In genomic region chr10:78159252-78159878, GRCm38 (mm10) we compare ENCODE assay signal across 8 mouse cellular contexts. TPM values are rescaled to one million over a fixed set of nuclear protein-coding genes. Genes with fewer than 3 reads are reported as not detected.
DNase-seq lines count a peak whose midpoint lies in the region; ATAC-seq and TF ChIP-seq lines count a peak whose summit lies in the region.

No protein-coding gene starts in this region.

- no peaks in the 10 kb centered on the region for H3K9me3 ChIP-seq in heart, embryonic 14.5 days (ENCODE audit: control insufficient read depth, low read length)
- no peaks in the 10 kb centered on the region for H3K9me3 ChIP-seq in kidney, embryonic 16.5 days (ENCODE audit: low read length)
- no peaks in the 10 kb centered on the region for H3K9me3 ChIP-seq in neural tube, embryonic 14.5 days (ENCODE audit: control insufficient read depth, low read length)

- TF ChIP-seq POLR2A in cortical plate, adult 2 months (IDR thresholded peaks at IDR 0.05; ENCODE audit: extremely low read depth, insufficient read depth, low read length): 0 out of 2 replicates have a peak, but pooled peaks have one; percentile 37
- no peak for TF ChIP-seq POLR2A in lung, adult 2 months (IDR thresholded peaks at IDR 0.05; ENCODE audit: borderline replicate concordance, extremely low read depth, low read depth, low read length)

- no peak overlapping the region for H3K27ac ChIP-seq in cortical plate, adult 2 months (ENCODE audit: insufficient read depth, low read length)
- no peak overlapping the region for H3K27ac ChIP-seq in heart, embryonic 14.5 days (replicated peaks in 1 of 2; ENCODE audit: control insufficient read depth in 1 of 2, insufficient read depth in 1 of 2, low read depth in 2 of 2, low read length in 2 of 2)
- no peak overlapping the region for H3K27ac ChIP-seq in kidney, embryonic 16.5 days (ENCODE audit: low read length)
- H3K27ac ChIP-seq in neural tube, embryonic 14.5 days (ENCODE audit: low read depth, low read length): no peak overlapping the region

- no peak for ATAC-seq in heart, embryonic 14.5 days (ENCODE audit: insufficient number of reproducible peaks, insufficient read depth, low FRiP score, low read depth)
- ATAC-seq in kidney, embryonic 16.5 days (ENCODE audit: low FRiP score, low TSS enrichment): peak; percentile 17; the same call in 1 of the 2 replicates
- 0 out of 2 replicates have a peak, but pooled peaks have one; percentile 25 for ATAC-seq in neural tube, embryonic 14.5 days (ENCODE audit: low read depth)

- H3K27me3 ChIP-seq in heart, embryonic 14.5 days (ENCODE audit: control insufficient read depth, insufficient read depth, low read length): no peaks in the 10 kb centered on the region
- no peaks in the 10 kb centered on the region for H3K27me3 ChIP-seq in kidney, embryonic 16.5 days (ENCODE audit: insufficient read depth, low read length)
- no peaks in the 10 kb centered on the region for H3K27me3 ChIP-seq in neural tube, embryonic 14.5 days (ENCODE audit: control insufficient read depth, insufficient read depth, low read length)

- no peak overlapping the region for H3K4me3 ChIP-seq in cortical plate, adult 2 months (ENCODE audit: insufficient read depth, low read length)
- H3K4me3 ChIP-seq in heart, embryonic 14.5 days (ENCODE audit: control insufficient read depth in 1 of 2, insufficient read depth in 1 of 2, low read depth in 1 of 2, low read length in 2 of 2): 0 out of 4 replicates have a peak overlapping the region, but pooled peaks of 1 of the 2 experiments have one; percentile 20
- peak overlapping the region; percentile 27; the same call in 1 of the 2 replicates for H3K4me3 ChIP-seq in kidney, embryonic 16.5 days (ENCODE audit: low read length)
- H3K4me3 ChIP-seq in lung, adult 2 months (replicated peaks; ENCODE audit: extremely low read depth, low read depth, low read length): peak overlapping the region; percentile 25
- no peak overlapping the region for H3K4me3 ChIP-seq in neural tube, embryonic 14.5 days (ENCODE audit: low read depth, low read length)

- H3K36me3 ChIP-seq in heart, embryonic 14.5 days (ENCODE audit: control insufficient read depth, insufficient read depth, low read length): peaks cover 33% of the 10 kb centered on the region
- H3K36me3 ChIP-seq in kidney, embryonic 16.5 days (ENCODE audit: insufficient read depth, low read length): peaks cover 18% of the 10 kb centered on the region
- peaks cover 21% of the 10 kb centered on the region for H3K36me3 ChIP-seq in neural tube, embryonic 14.5 days (ENCODE audit: control insufficient read depth, insufficient read depth, low read length)

- whole genome bisulfite sequencing in heart, embryonic 14.5 days: 16% methylated on average over 17 of the region's 17 CpGs
- WGBS in kidney, embryonic 16.5 days: 11% methylated on average over 17 of the region's 17 CpGs
- WGBS in lung, adult 2 months: 13% methylated on average over 17 of the region's 17 CpGs
- 14% methylated on average over 17 of the region's 17 CpGs for WGBS in neural tube, embryonic 14.5 days

- H3K4me2 ChIP-seq in heart, embryonic 14.5 days (ENCODE audit: low read length): peak overlapping the region; percentile 57
- peak overlapping the region; percentile 48 for H3K4me2 ChIP-seq in kidney, embryonic 16.5 days (replicated peaks; ENCODE audit: low read depth, low read length)
- H3K4me2 ChIP-seq in neural tube, embryonic 14.5 days (ENCODE audit: low read depth, low read length): peak overlapping the region; percentile 32

- no peak for TF ChIP-seq CTCF in cortical plate, adult 2 months (IDR thresholded peaks at IDR 0.05; ENCODE audit: extremely low read depth, insufficient read depth, low read length)
- no peak for TF ChIP-seq CTCF in lung, adult 2 months (IDR thresholded peaks at IDR 0.05; ENCODE audit: insufficient read depth, low read length)

- H3K4me1 ChIP-seq in cortical plate, adult 2 months (ENCODE audit: control insufficient read depth, insufficient read depth, low read length): no peaks in the 10 kb centered on the region
- peaks cover 3 to 8% of the 10 kb centered on the region in 2 experiments for H3K4me1 ChIP-seq in heart, embryonic 14.5 days (ENCODE audit: control insufficient read depth in 2 of 2, insufficient read depth in 2 of 2, low read length in 2 of 2)
- H3K4me1 ChIP-seq in kidney, embryonic 16.5 days (ENCODE audit: insufficient read depth, low read length): peaks cover 9% of the 10 kb centered on the region
- H3K4me1 ChIP-seq in lung, adult 2 months (ENCODE audit: control insufficient read depth, insufficient read depth, low read length): peaks cover 5% of the 10 kb centered on the region; the same call in 1 of the 2 replicates
- 0 out of 2 replicates have a peak, but pooled peaks cover 3% of the 10 kb centered on the region for H3K4me1 ChIP-seq in neural tube, embryonic 14.5 days (ENCODE audit: control insufficient read depth, insufficient read depth, low read length)

- DNase-seq in urinary bladder, adult 18-20 months (ENCODE audit: low spot score in 2 of 2): peak; percentile 72 to 74
- DNase-seq in urinary bladder, postnatal 10 days (ENCODE audit: low spot score): no peak
- DNase-seq in lung, adult 2 months: peak; percentile 76
- peak; percentile 72 for DNase-seq in urinary bladder, postnatal 25 days (ENCODE audit: low spot score)

- H3K9ac ChIP-seq in heart, embryonic 14.5 days (ENCODE audit: low read length): peak overlapping the region; percentile 38; the same call in 1 of the 2 replicates
- H3K9ac ChIP-seq in kidney, embryonic 16.5 days (replicated peaks; ENCODE audit: low read length): 0 out of 2 replicates have a peak overlapping the region, but pooled peaks have one; percentile 27
- H3K9ac ChIP-seq in neural tube, embryonic 14.5 days (replicated peaks; ENCODE audit: low read depth, low read length): 0 out of 2 replicates have a peak overlapping the region, but pooled peaks have one; percentile 21

RNA-seq across cellular contexts. Expression of gene D10Jhu81e, which starts 10.2 kb away (rescaled TPM):
- polyA plus RNA-seq in cortical plate, adult 2 months (2012; rRNA removed): 128 TPM in 2 replicates
- polyA plus RNA-seq in heart, embryonic 14.5 days (2014; fragmentation: Nextera tagmentation; extraction: Ambion mirVana): 24.2 and 36.2 TPM in 2 replicates
- polyA plus RNA-seq in kidney, embryonic 16.5 days (2015; fragmentation: Nextera tagmentation; extraction: Ambion mirVana): 50.7 and 54.7 TPM in 2 replicates
- polyA plus RNA-seq in lung, adult 2 months (2012; rRNA removed): 105 and 113 TPM in 2 replicates
- 14.6 and 16.0 TPM in 2 replicates for polyA plus RNA-seq in neural tube, embryonic 14.5 days (2014; fragmentation: Nextera tagmentation; extraction: Ambion mirVana)

RNA-seq across cellular contexts. Expression of gene Pwp2, which starts 25.6 kb away (rescaled TPM):
- polyA plus RNA-seq in cortical plate, adult 2 months (2012; rRNA removed): 18.2 and 19.6 TPM in 2 replicates
- 8.4 and 8.6 TPM in 2 replicates for polyA plus RNA-seq in heart, embryonic 14.5 days (2014; fragmentation: Nextera tagmentation; extraction: Ambion mirVana)
- polyA plus RNA-seq in kidney, embryonic 16.5 days (2015; fragmentation: Nextera tagmentation; extraction: Ambion mirVana): 24.5 and 25.5 TPM in 2 replicates
- polyA plus RNA-seq in lung, adult 2 months (2012; rRNA removed): 6.7 and 8.7 TPM in 2 replicates
- 12.7 and 15.7 TPM in 2 replicates for polyA plus RNA-seq in neural tube, embryonic 14.5 days (2014; fragmentation: Nextera tagmentation; extraction: Ambion mirVana)

Comparison
In these comparisons a context has a peak if more than half of its experiments do, and no peak if none do; other contexts are left out.
1. H3K4me3 ChIP-seq: peak in kidney, embryonic 16.5 days (single experiment) and lung, adult 2 months (single experiment); none in cortical plate, adult 2 months (single experiment) and neural tube, embryonic 14.5 days (single experiment).
2. Peak in every context shown above with its lines, with median percentiles within 50 percentile points of each other: H3K4me2 ChIP-seq and H3K9ac ChIP-seq.